Mouse (Mus musculus): ENCODE results near the gene Cdk17.

GRCm38 (mm10) chr10:93267509-93267908, 106.8 kb downstream of the Cdk17 start:
- TF ChIP-seq CTCF (IDR thresholded peaks at IDR 0.05; ENCODE audit: low read depth), result no peak
- no peak for TF ChIP-seq EP300 (optimal IDR thresholded peaks at IDR 0.05)

Data from stomach, postnatal 0 days (tissue).